Mouse (Mus musculus) thymus, adult 2 months (tissue): ENCODE measurements at regions not wholly inside any gene's neighbourhood (a gene's known extent, or its start where the extent isn't known, plus 50 kb on each side); places are given as distances from the start of the nearest gene placed in this dataset.

Experiments used
- DNase-seq: peaks from one replicate; pipeline ENCODE4 v3.0.0; 2021
- H3K27ac ChIP-seq: fragments of 200-500 bp; 2 replicates; pipeline ENCODE4 v1.5.1; 2012; ENCODE audit warnings: low read length, control low read depth; ENCODE audit not compliant: control insufficient read depth, insufficient read depth
- H3K27me3 ChIP-seq: fragments of 200-500 bp; 2 replicates; pipeline ENCODE4 v1.6.1; 2012; ENCODE audit warnings: mild to moderate bottlenecking, low read length, moderate library complexity, mixed read lengths; ENCODE audit not compliant: control insufficient read depth, insufficient read depth
- H3K36me3 ChIP-seq: fragments of 200-500 bp; 2 replicates; pipeline ENCODE4 v1.6.1; 2012; ENCODE audit warnings: mild to moderate bottlenecking, low read length, moderate library complexity; ENCODE audit not compliant: control insufficient read depth, insufficient read depth
- H3K4me1 ChIP-seq: fragments of 200-500 bp; replicated peaks from 2 replicates; pipeline ENCODE4 v1.6.1; 2012; ENCODE audit warnings: low read length; ENCODE audit not compliant: control insufficient read depth, insufficient read depth
- H3K4me3 ChIP-seq: fragments of 200-500 bp; 2 replicates; pipeline ENCODE4 v1.5.1; 2012; ENCODE audit warnings: mild to moderate bottlenecking, low read length, control low read depth, moderate library complexity; ENCODE audit not compliant: control insufficient read depth, insufficient read depth
- CTCF ChIP-seq: fragments of 200-500 bp; IDR thresholded peaks from 2 replicates; pipeline ENCODE4 v1.5.1; 2012; ENCODE audit warnings: mild to moderate bottlenecking, control low read depth, low read length, moderate library complexity, borderline replicate concordance; ENCODE audit not compliant: control insufficient read depth, poor library complexity, insufficient read depth; ENCODE audit errors: extremely low read depth
- POLR2A ChIP-seq: fragments of 200-500 bp; IDR thresholded peaks from 2 replicates; pipeline ENCODE4 v1.6.1; 2012; ENCODE audit warnings: mild to moderate bottlenecking, low read length, control low read depth, moderate library complexity; ENCODE audit not compliant: control insufficient read depth, poor library complexity, insufficient read depth; ENCODE audit errors: extremely low read depth
- WGBS: fragments of 180-500 bp; shearing (Covaris S2); methylation state at CpG from one replicate; pipeline ENCODE4 v1.1.7; 2018; 5-methylcytosine and 5-hydroxymethylcytosine counted together

DNA sequence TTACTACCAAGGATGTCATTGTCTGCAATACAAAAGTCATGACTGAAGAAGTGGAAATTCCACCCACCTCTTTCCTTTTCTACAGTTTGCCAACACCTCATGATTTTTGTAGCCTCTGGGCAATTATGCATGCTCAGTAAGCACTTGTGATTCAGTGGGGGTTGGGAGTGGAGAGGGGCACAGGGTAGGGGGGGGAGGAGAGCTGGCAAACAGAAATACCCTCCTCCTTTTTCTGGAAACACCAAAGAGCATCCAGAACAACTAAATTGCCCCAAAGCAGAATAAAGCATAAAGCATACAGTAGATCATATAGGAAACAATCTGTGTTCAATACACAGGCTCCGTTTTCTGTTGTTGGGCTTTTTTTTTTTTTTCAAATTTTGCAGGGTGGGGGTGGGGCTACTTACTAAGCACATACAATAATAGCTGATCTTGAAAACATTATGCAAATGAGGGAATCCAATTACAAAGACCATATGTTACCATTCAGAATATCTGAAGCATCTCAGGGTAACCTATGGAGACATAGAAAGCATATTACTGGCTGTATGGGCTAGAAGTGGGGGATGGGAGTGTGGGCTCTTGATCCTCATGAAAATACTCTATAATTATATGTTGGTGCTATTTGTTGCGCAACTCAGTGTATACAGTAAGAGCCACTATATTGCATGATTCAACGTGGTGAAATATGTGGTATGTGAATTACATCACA is 352.4 kb downstream of the Cmpk2 start:
- Histone ChIP-seq H3K27ac (no peak overlapping the region), H3K36me3 (no peaks in the 10 kb centered on the region), H3K27me3 (no peaks in the 10 kb centered on the region), H3K4me1 (no peaks in the 10 kb centered on the region), H3K4me3 (no peak overlapping the region)
- no peak for DNase-seq
- 83% methylated on average over 3 of the region's 3 CpGs for WGBS
- TF ChIP-seq POLR2A (no peak), CTCF (no peak)

DNA sequence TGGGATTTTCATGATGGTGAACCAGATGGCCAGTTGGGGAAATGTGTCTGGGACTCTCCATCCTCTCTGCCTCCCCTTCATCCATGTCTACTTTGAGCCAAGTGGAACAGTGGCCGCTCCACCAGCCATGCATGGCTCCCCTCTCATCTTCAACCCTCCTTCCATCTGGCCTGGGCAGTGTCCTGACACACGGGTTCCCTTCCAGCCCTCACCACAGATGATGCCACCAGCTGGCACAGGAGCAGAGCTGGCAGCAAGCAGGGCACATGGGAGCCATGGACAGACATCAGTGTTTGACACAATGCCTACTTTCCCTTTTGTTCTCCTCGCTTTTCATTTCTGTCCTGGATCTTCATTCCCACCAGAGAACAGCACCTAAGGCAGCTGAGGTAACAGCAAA is 348.9 kb downstream of the Cmpk2 start:
- Histone ChIP-seq H3K27ac (no peak overlapping the region), H3K4me3 (no peak overlapping the region), H3K36me3 (no peaks in the 10 kb centered on the region), H3K4me1 (no peaks in the 10 kb centered on the region), H3K27me3 (no peaks in the 10 kb centered on the region)
- TF ChIP-seq POLR2A (no peak), CTCF (no peak)
- DNase-seq, result no peak
- WGBS, result 92% methylated on average over 3 of the region's 3 CpGs

GRCm38 (mm10) chr12:26815771-26816170 is 346.8 kb downstream of the Cmpk2 start:
- no peaks in the 10 kb centered on the region for H3K27me3 ChIP-seq
- WGBS, result 83% methylated on average over 8 of the region's 8 CpGs
- no peaks in the 10 kb centered on the region for H3K36me3 ChIP-seq
- H3K4me1 ChIP-seq, result no peaks in the 10 kb centered on the region
- no peak overlapping the region for H3K27ac ChIP-seq
- H3K4me3 ChIP-seq, result no peak overlapping the region
- no peak for DNase-seq
- TF ChIP-seq POLR2A (no peak), CTCF (no peak)

GRCm38 (mm10) chr12:26810565-26811177 is 341.7 kb downstream of the Cmpk2 start:
- DNase-seq, result no peak
- Histone ChIP-seq H3K36me3 (no peaks in the 10 kb centered on the region), H3K4me1 (no peaks in the 10 kb centered on the region), H3K27me3 (no peaks in the 10 kb centered on the region), H3K4me3 (no peak overlapping the region), H3K27ac (no peak overlapping the region)
- WGBS, result 81% methylated on average over 5 of the region's 5 CpGs
- no peak for TF ChIP-seq CTCF
- no peak for TF ChIP-seq POLR2A

- TF ChIP-seq CTCF (no peak), POLR2A (no peak)
- 30% methylated on average over 4 of the region's 4 CpGs for WGBS
- Histone ChIP-seq H3K36me3 (no peaks in the 10 kb centered on the region), H3K4me3 (no peak overlapping the region), H3K27ac (no peak overlapping the region), H3K27me3 (no peaks in the 10 kb centered on the region), H3K4me1 (no peaks in the 10 kb centered on the region)
- no peak for DNase-seq
Measured at GRCm38 (mm10) chr12:26809670-26810069, 340.7 kb downstream of the Cmpk2 start.

- TF ChIP-seq CTCF (no peak), POLR2A (no peak)
- Histone ChIP-seq H3K27ac (no peak overlapping the region), H3K4me3 (no peak overlapping the region), H3K36me3 (no peaks in the 10 kb centered on the region), H3K27me3 (no peaks in the 10 kb centered on the region), H3K4me1 (no peaks in the 10 kb centered on the region)
- 94% methylated on average over 5 of the region's 5 CpGs for WGBS
- no peak for DNase-seq
Measured at GRCm38 (mm10) chr12:26802542-26802941, 333.5 kb downstream of the Cmpk2 start.
